Mouse (Mus musculus) intestine, postnatal 0 days (tissue): ENCODE results near the gene Decr2. TPM values are rescaled to one million over a fixed set of nuclear protein-coding genes. Genes with fewer than 3 reads are reported as not detected.
"Not testable (repeated sequence)": the region's sequence is repeated elsewhere in the genome, so short reads cannot be mapped to it uniquely, and the experiment has no call there.

Experiments used
- ATAC-seq: fragments of 200-750 bp; cut with Nextera tagmentation; 2 replicates; pipeline ENCODE4 v1.8.0; 2017; ENCODE audit warnings: mild to moderate bottlenecking, moderate TSS enrichment, moderate library complexity
- H3K27ac ChIP-seq: fragments of 300-500 bp; sonication (generic); 2 replicates; pipeline ENCODE4 v1.5.1; 2014; ENCODE audit warnings: mild to moderate bottlenecking, low read depth, low read length, moderate library complexity
- H3K27me3 ChIP-seq: fragments of 300-500 bp; sonication (generic); replicated peaks from 2 replicates; pipeline ENCODE4 v1.6.1; 2014; ENCODE audit warnings: low read length, mixed read lengths; ENCODE audit not compliant: control insufficient read depth, insufficient read depth
- H3K36me3 ChIP-seq: fragments of 300-500 bp; sonication (generic); 2 replicates; pipeline ENCODE4 v1.6.1; 2014; ENCODE audit warnings: mild to moderate bottlenecking, moderate library complexity; ENCODE audit not compliant: control insufficient read depth, insufficient read depth
- H3K4me1 ChIP-seq: fragments of 300-500 bp; sonication (generic); replicated peaks from 2 replicates; pipeline ENCODE4 v1.6.1; 2014; ENCODE audit warnings: antibody characterized with exemption, low read length, mixed read lengths; ENCODE audit not compliant: control insufficient read depth, insufficient read depth
- H3K4me2 ChIP-seq: fragments of 300-500 bp; sonication (generic); replicated peaks from 2 replicates; pipeline ENCODE4 v1.6.1; 2014; ENCODE audit warnings: low read depth, mild to moderate bottlenecking, moderate library complexity
- H3K4me3 ChIP-seq: fragments of 300-500 bp; sonication (generic); 2 replicates; pipeline ENCODE4 v1.5.1; 2014; ENCODE audit warnings: low read depth, low read length
- H3K9ac ChIP-seq: fragments of 300-500 bp; sonication (generic); 2 replicates; pipeline ENCODE4 v1.6.1; 2014; ENCODE audit warnings: mild to moderate bottlenecking, low read depth, low read length
- H3K9me3 ChIP-seq: fragments of 300-500 bp; sonication (generic); 2 replicates; pipeline ENCODE4 v1.6.1; 2016; ENCODE audit warnings: mixed run types; ENCODE audit not compliant: control insufficient read depth
- CTCF ChIP-seq: sonication (generic); IDR thresholded peaks from 2 replicates; pipeline ENCODE4 v1.5.1; 2016; ENCODE audit warnings: low read depth, mild to moderate bottlenecking, control low read depth, antibody characterized with exemption, moderate library complexity
- WGBS: fragments of 180-500 bp; shearing (Covaris S2); extraction: QIAGEN DNeasy Blood & Tissue Kit; methylation state at CpG from one replicate; pipeline ENCODE4 v1.1.7; 2014; 5-methylcytosine and 5-hydroxymethylcytosine counted together
- polyA plus RNA-seq: library from polyadenylated mRNA; unstranded; fragments of >200 nt; fragmentation: Nextera tagmentation; extraction: Ambion mirVana; gene quantifications from 2 replicates; pipeline ENCODE4 v1.2.1, GENCODE M21; 2015

The Decr2 gene
- polyA plus RNA-seq, 1 experiment from 2014 or later: 37.4 TPM

GRCm38 (mm10) chr17:26110156-26110555 is 20.0 kb upstream of the Decr2 start:
- H3K9ac ChIP-seq: no peak overlapping the region
- WGBS: 45% methylated on average over 4 of the region's 4 CpGs
- ATAC-seq: no peak
- no peak overlapping the region for H3K27ac ChIP-seq
- H3K4me3 ChIP-seq: no peak overlapping the region
- no peaks in the 10 kb centered on the region for H3K4me1 ChIP-seq
- no peaks in the 10 kb centered on the region for H3K9me3 ChIP-seq
- H3K27me3 ChIP-seq: peaks cover 22% of the 10 kb centered on the region
- no peaks in the 10 kb centered on the region for H3K36me3 ChIP-seq
- TF ChIP-seq CTCF: no peak
- H3K4me2 ChIP-seq: no peak overlapping the region

GRCm38 (mm10) chr17:26105619-26106018 is 15.5 kb upstream of the Decr2 start:
- ATAC-seq: no peak
- no peaks in the 10 kb centered on the region for H3K9me3 ChIP-seq
- WGBS: 60% methylated on average over 4 of the region's 4 CpGs
- H3K4me1 ChIP-seq: no peaks in the 10 kb centered on the region
- no peak overlapping the region for H3K4me2 ChIP-seq
- TF ChIP-seq CTCF: no peak
- H3K27ac ChIP-seq: no peak overlapping the region
- H3K4me3 ChIP-seq: no peak overlapping the region
- H3K36me3 ChIP-seq: no peaks in the 10 kb centered on the region
- 0 out of 2 replicates have a peak, but pooled peaks cover 5% of the 10 kb centered on the region for H3K27me3 ChIP-seq
- no peak overlapping the region for H3K9ac ChIP-seq

- no peak for TF ChIP-seq CTCF
- Histone ChIP-seq H3K9me3 (no peaks in the 10 kb centered on the region), H3K27ac (no peak overlapping the region), H3K4me3 (no peak overlapping the region), H3K4me1 (no peaks in the 10 kb centered on the region), H3K36me3 (no peaks in the 10 kb centered on the region), H3K27me3 (no peaks in the 10 kb centered on the region), H3K9ac (no peak overlapping the region), H3K4me2 (no peak overlapping the region)
- 43% methylated on average over 4 of the region's 4 CpGs for WGBS
- peak; percentile 49; the same call in 1 of the 2 replicates for ATAC-seq
Observed at GRCm38 (mm10) chr17:26101478-26101877, 11.3 kb upstream of the Decr2 start.

- WGBS: 55% methylated on average over 2 of the region's 2 CpGs
- Histone ChIP-seq H3K9ac (no peak overlapping the region), H3K27me3 (no peaks in the 10 kb centered on the region), H3K27ac (no peak overlapping the region), H3K4me2 (no peak overlapping the region), H3K36me3 (no peaks in the 10 kb centered on the region), H3K4me1 (no peaks in the 10 kb centered on the region), H3K9me3 (no peaks in the 10 kb centered on the region), H3K4me3 (no peak overlapping the region)
- TF ChIP-seq CTCF: no peak
- ATAC-seq: no peak
Observed at GRCm38 (mm10) chr17:26100166-26100565, 10.0 kb upstream of the Decr2 start.

- not testable (repeated sequence) for H3K9ac ChIP-seq, H3K27me3 ChIP-seq, H3K27ac ChIP-seq, H3K4me1 ChIP-seq, H3K9me3 ChIP-seq, H3K4me2 ChIP-seq, H3K4me3 ChIP-seq, ATAC-seq, H3K36me3 ChIP-seq
- WGBS: 68% methylated on average over 3 of the region's 3 CpGs
- TF ChIP-seq CTCF: peak; percentile 60
Observed at GRCm38 (mm10) chr17:26099316-26099715, 9.2 kb upstream of the Decr2 start.

- no peak overlapping the region for H3K27ac ChIP-seq
- no peak for ATAC-seq
Observed at GRCm38 (mm10) chr17:26098461-26098860, 8.3 kb upstream of the Decr2 start.

GRCm38 (mm10) chr17:26095121-26095740 is 5.1 kb upstream of the Decr2 start, which contains the start of gene Nme4:
TSS of gene Nme4 (minus strand) at chr17:26095602.
- peak within 1 kb of the TSS; percentile 87 for H3K4me2 ChIP-seq
- WGBS: under 1% methylated on average over 47 of the region's 47 CpGs

More at GRCm38 (mm10) chr17:26098461-26098860, 8.3 kb upstream of the Decr2 start:
- no peak for TF ChIP-seq CTCF
- Histone ChIP-seq H3K27me3 (no peaks in the 10 kb centered on the region), H3K9me3 (no peaks in the 10 kb centered on the region), H3K4me2 (no peak overlapping the region), H3K4me1 (no peaks in the 10 kb centered on the region), H3K9ac (no peak overlapping the region), H3K4me3 (no peak overlapping the region), H3K36me3 (no peaks in the 10 kb centered on the region)
- WGBS: 89% methylated on average over 7 of the region's 7 CpGs

More at GRCm38 (mm10) chr17:26095121-26095740, 5.1 kb upstream of the Decr2 start, which contains the start of gene Nme4:
- Histone ChIP-seq H3K4me3 (peak within 1 kb of the TSS; percentile 53), H3K4me1 (no peaks in the 10 kb centered on the region), H3K9ac (peak within 1 kb of the TSS; percentile 62), H3K27me3 (no peaks in the 10 kb centered on the region), H3K27ac (no peak within 1 kb of the TSS), H3K9me3 (no peaks in the 10 kb centered on the region), H3K36me3 (peaks cover 4% of the 10 kb centered on the region; the same call in 1 of the 2 replicates)
- ATAC-seq: peak; percentile 72
- TF ChIP-seq CTCF: no peak
